ENCODE assay signal across 15 mouse cellular contexts in genomic region chr3:101289406-101289805, GRCm38 (mm10). TPM values are rescaled to one million over a fixed set of nuclear protein-coding genes. Genes with fewer than 3 reads are reported as not detected.
"Had no signal": no experiment of that assay in that cellular context is flagged by ENCODE, and none has a peak within 500 bp of the region (broad histone marks: within the 10 kb centered on the region; RNA-seq: fewer than 3 reads in every experiment).

No protein-coding gene starts in this region.

- H3K4me3 ChIP-seq: limb, embryonic 15.5 days; liver, embryonic 13.5 days; neural tube, embryonic 13.5 days; stomach, embryonic 15.5 days had no signal

- H3K9me3 ChIP-seq: limb, embryonic 15.5 days; liver, embryonic 13.5 days; neural tube, embryonic 13.5 days; stomach, embryonic 15.5 days had no signal

- H3K27ac ChIP-seq: kidney, postnatal 0 days; limb, embryonic 15.5 days; liver, embryonic 13.5 days; neural tube, embryonic 13.5 days; stomach, embryonic 15.5 days had no signal

- DNase-seq: kidney, adult 11 months; kidney, adult 9 months; kidney, postnatal 36 days; layer of hippocampus, adult 9-11 months; layer of hippocampus, postnatal 36 days; liver, embryonic 13.5 days; lung, adult 18-20 months; lung, postnatal 36 days; midbrain, embryonic 14.5 days; right cerebral cortex, postnatal 25 days had no signal

- H3K9ac ChIP-seq: limb, embryonic 15.5 days; liver, embryonic 13.5 days; neural tube, embryonic 13.5 days; stomach, embryonic 15.5 days had no signal

- H3K4me1 ChIP-seq: limb, embryonic 15.5 days; liver, embryonic 13.5 days; neural tube, embryonic 13.5 days; stomach, embryonic 15.5 days had no signal

- H3K27me3 ChIP-seq: limb, embryonic 15.5 days; neural tube, embryonic 13.5 days; stomach, embryonic 15.5 days had no signal

- H3K4me2 ChIP-seq: limb, embryonic 15.5 days; liver, embryonic 13.5 days; neural tube, embryonic 13.5 days; stomach, embryonic 15.5 days had no signal

- H3K36me3 ChIP-seq: limb, embryonic 15.5 days; liver, embryonic 13.5 days; neural tube, embryonic 13.5 days; stomach, embryonic 15.5 days had no signal

RNA-seq across cellular contexts. Expression of gene Cd2, which starts 1.7 kb away (rescaled TPM):
- polyA plus RNA-seq: kidney, postnatal 0 days; limb, embryonic 11.5 days; limb, embryonic 15.5 days; liver, embryonic 13.5 days; midbrain, embryonic 14.5 days had no signal
